Comparison of ENCODE assay signal across 8 mouse cellular contexts in the genomic region with DNA sequence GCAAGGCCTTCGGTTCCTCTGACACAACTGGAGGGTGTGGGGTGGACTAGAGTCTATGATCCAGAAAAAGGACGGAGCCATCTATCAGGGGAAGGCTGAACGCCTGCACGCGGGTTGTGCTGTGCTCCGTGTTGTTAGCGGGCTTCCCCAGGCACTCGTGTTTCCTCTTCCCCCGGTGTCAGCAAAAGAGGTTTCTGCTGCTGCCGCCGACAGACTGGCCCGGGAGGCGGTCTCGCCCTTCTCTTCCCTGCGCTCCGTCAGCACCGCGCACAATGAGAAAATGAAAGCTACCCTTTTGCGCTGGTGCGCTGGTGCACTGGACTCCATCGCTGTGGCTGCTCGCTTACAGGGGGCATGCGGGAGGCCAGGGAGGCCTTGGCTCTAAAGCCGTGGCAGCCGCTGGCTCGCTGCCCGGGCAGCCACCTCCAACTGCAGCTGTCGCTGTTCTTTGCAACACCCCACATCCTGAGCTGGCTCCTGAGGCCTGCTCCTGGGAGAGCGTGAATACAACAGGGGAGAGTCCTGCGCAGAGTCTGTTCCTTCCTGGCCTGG. TPM values are rescaled to one million over a fixed set of nuclear protein-coding genes. Genes with fewer than 3 reads are reported as not detected.
DNase-seq lines count a peak whose midpoint lies in the region; ATAC-seq and TF ChIP-seq lines count a peak whose summit lies in the region.

No protein-coding gene starts in this region.

- peak overlapping the region; percentile 60 for H3K9ac ChIP-seq in heart, embryonic 15.5 days
- peak overlapping the region; percentile 61 for H3K9ac ChIP-seq in lung, embryonic 14.5 days

- peak overlapping the region; percentile 62 for H3K4me3 ChIP-seq in erythroblast, embryonic 14.5 days (replicated peaks)
- H3K4me3 ChIP-seq in heart, embryonic 15.5 days = peak overlapping the region; percentile 52
- peak overlapping the region; percentile 40 for H3K4me3 ChIP-seq in lung, embryonic 14.5 days (ENCODE audit: low read depth, low read length)

- H3K36me3 ChIP-seq in erythroblast, embryonic 14.5 days (ENCODE audit: control insufficient read depth) = no peaks in the 10 kb centered on the region
- H3K36me3 ChIP-seq in heart, embryonic 15.5 days = no peaks in the 10 kb centered on the region
- no peaks in the 10 kb centered on the region for H3K36me3 ChIP-seq in lung, embryonic 14.5 days (ENCODE audit: insufficient read depth)

- ATAC-seq in heart, embryonic 15.5 days (replicated peaks; ENCODE audit: insufficient number of reproducible peaks, insufficient read depth, low FRiP score, low read depth) = peak; percentile 86
- ATAC-seq in lung, embryonic 14.5 days (ENCODE audit: insufficient read depth) = peak; percentile 91
- ATAC-seq in neutrophil, adult 5-6 weeks (ENCODE audit: extremely low read depth, insufficient number of reproducible peaks, low FRiP score, poor library complexity, severe bottlenecking) = peak; percentile 71

- peak; percentile 81 for DNase-seq in CD4-positive, CD25-positive, alpha-beta regulatory T cell, adult 2 months (ENCODE audit: low read depth, low spot score)
- DNase-seq in adrenal gland, postnatal 4 days (ENCODE audit: low spot score in 2 of 2) = peak; percentile 24 to 52
- DNase-seq in kidney, postnatal 10 days = peak; percentile 83
- peak; percentile 90 for DNase-seq in lung, embryonic 14.5 days
- DNase-seq in thymus, adult 18-20 months = peak; percentile 62 to 72

- H3K4me1 ChIP-seq in erythroblast, embryonic 14.5 days (ENCODE audit: control insufficient read depth) = peaks cover 31% of the 10 kb centered on the region
- peaks cover 14% of the 10 kb centered on the region for H3K4me1 ChIP-seq in heart, embryonic 15.5 days (replicated peaks)
- H3K4me1 ChIP-seq in lung, embryonic 14.5 days (ENCODE audit: insufficient read depth) = peaks cover 6% of the 10 kb centered on the region; the same call in 1 of the 2 replicates

- under 1% methylated on average over 30 of the region's 30 CpGs for WGBS in heart, embryonic 15.5 days
- WGBS in lung, embryonic 14.5 days = 2% methylated on average over 30 of the region's 30 CpGs

- H3K27ac ChIP-seq in heart, embryonic 15.5 days = peak overlapping the region; percentile 94
- H3K27ac ChIP-seq in lung, embryonic 14.5 days (ENCODE audit: low read depth) = peak overlapping the region; percentile 92

- H3K9me3 ChIP-seq in erythroblast, embryonic 14.5 days (ENCODE audit: control insufficient read depth, low read length) = peaks cover 8% of the 10 kb centered on the region
- H3K9me3 ChIP-seq in heart, embryonic 15.5 days (replicated peaks) = no peaks in the 10 kb centered on the region
- no peaks in the 10 kb centered on the region for H3K9me3 ChIP-seq in lung, embryonic 14.5 days (ENCODE audit: low read depth, low read length)

- no peaks in the 10 kb centered on the region for H3K27me3 ChIP-seq in erythroblast, embryonic 14.5 days (ENCODE audit: control insufficient read depth)
- H3K27me3 ChIP-seq in heart, embryonic 15.5 days = no peaks in the 10 kb centered on the region
- no peaks in the 10 kb centered on the region for H3K27me3 ChIP-seq in lung, embryonic 14.5 days (ENCODE audit: insufficient read depth, low read length)

- no peak for TF ChIP-seq CTCF in lung, embryonic 14.5 days (IDR thresholded peaks at IDR 0.05; ENCODE audit: low read depth)

- H3K4me2 ChIP-seq in heart, embryonic 15.5 days = peak overlapping the region; percentile 70
- H3K4me2 ChIP-seq in lung, embryonic 14.5 days = peak overlapping the region; percentile 78

RNA-seq across cellular contexts. Expression of a gene that starts 36.3 kb away (rescaled TPM):
- total RNA-seq in adrenal gland, postnatal 4 days (2021) = 1 to 10 TPM; 4.3 to 6.5 TPM
- polyA plus RNA-seq in erythroblast, embryonic 14.5 days (2012) = 0.36 and 0.93 TPM in 2 replicates
- polyA plus RNA-seq in heart, embryonic 15.5 days (2015; fragmentation: Nextera tagmentation; extraction: Ambion mirVana) = 2.1 and 2.6 TPM in 2 replicates
- polyA plus RNA-seq in lung, embryonic 14.5 days (2014; fragmentation: Nextera tagmentation; extraction: Ambion mirVana) = 0.58 and 1.2 TPM in 2 replicates
- total RNA-seq in neutrophil, adult 5-6 weeks (2017) = 1.3 TPM in 1 of 2 replicates, not detected in the other

Comparison
In these comparisons a context has a peak if more than half of its experiments do, and no peak if none do; other contexts are left out.
1. Peak in every context shown above with its lines: DNase-seq, ATAC-seq, H3K4me3 ChIP-seq and H3K27ac ChIP-seq.
2. DNase-seq: peak in every context shown above with its lines; median percentile 90 in lung, embryonic 14.5 days; 83 in kidney, postnatal 10 days; 81 in CD4-positive, CD25-positive, alpha-beta regulatory T cell, adult 2 months; 67 in thymus, adult 18-20 months; 38 in adrenal gland, postnatal 4 days.